Mouse (Mus musculus) monocyte, adult 2 months (primary cell): Measurements from ENCODE around the gene BC049352.

Source experiments
- DNase-seq, 2 experiments: peaks; one replicate each; pipeline ENCODE4 v3.0.0; 2022; ENCODE audit warnings: low spot score in 2 of 2, low read depth in 1 of 2

Gene BC049352

DNA sequence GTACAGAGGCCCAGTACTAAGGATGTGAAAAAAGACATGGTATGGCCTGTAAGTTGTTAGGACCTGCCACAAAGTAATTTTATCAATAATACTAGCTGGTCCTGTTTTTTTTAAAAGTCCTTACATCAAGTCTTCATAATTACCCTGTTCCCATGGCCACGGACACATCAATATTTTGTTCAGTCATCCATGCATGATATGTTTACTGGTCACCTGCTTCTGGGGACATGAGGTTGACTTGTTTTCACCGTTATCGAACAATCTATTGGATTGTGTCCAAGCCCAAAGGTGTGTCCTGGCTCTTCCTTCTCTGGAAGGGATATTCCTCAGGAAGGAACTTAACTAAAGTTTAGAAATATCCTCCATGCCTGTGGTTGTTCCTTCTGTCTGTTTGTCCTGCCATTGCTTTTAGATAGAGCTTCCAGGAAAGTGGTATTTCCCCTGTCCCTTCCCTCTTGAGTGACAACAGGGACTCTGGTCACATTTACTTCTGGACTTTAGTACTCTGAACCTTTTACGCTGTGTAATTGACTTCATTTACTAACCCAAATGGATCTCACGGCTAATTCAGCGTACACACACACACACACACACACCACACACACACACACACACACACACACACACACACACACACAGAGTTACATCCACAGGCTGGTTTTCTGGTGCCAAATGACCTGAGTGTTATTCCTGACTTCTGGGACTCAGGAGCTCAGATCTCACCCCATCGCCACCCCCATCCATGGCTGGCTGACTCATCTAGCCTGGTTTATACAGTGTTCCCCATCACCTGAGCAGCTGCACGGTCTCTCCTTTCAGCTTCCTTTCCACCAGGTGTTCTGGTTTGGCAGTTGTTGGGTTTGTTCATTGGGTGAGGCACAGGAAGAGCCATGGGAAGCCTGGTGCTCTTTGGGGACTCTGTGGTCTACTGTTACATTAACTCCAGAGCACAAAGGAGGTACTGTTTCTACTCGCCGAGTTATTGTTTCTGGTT is 7.1 kb downstream of the BC049352 start:
- DNase-seq, result no peak

GRCm38 (mm10) chr9:45189661-45190174 is 7.9 kb downstream of the BC049352 start:
- no peak for DNase-seq

DNA sequence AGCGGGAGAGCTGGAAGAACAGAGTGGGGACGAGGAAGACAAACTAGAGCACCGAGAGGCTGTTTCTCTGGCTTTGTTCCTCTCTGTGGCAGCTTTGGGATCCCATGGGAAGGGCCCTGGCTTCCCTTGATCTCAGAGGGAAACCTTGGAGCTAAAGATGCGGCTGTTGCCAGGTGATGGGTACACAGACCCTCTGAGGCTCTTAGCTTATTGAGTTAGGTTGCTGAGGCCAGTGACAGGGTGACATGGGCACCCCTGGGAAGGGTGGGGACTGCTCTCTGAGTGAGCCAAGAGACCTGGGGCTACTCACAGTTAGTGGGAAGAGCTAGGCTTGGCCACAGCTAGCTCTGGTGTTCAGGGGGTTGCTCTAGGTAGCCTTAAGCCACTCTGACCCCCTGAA is 13.7 kb downstream of the BC049352 start:
- DNase-seq, result no peak

DNA sequence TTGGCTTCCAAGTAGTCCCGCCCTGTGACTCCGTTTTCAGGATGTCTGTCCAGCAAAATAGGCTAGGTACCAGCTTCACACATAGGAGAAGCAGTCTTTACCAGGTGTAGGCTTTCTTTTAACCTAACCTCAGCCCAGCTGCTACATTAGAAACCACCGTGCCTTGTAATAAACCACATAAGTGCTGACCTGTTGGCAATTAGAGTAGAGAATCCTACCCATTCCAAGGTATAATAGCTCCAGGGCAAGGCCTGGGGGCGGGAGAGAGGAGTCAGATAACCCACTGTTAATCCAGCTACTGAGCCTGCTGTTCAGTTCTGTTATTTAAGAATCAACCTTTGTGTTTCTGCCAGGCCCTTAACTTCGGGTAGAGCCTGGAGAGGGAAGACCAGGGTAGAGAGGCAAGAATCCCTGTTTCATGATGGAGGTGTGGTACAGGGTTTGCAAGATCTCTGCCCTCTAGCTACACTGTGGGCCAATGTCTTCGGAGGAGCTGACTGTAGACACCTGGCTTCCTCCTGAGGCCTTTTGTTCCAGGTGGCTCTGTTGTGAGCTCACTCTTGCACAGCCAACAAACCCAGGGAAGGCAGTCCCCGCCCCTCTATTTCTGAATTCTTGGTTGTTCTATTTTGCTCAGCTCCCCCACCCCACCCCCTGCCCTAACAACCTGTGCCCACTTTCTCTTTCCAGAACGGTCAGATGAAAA is 14.5 kb downstream of the BC049352 start:
- DNase-seq, result no peak

- DNase-seq, result no peak
Measured at GRCm38 (mm10) chr9:45197549-45197948, 15.7 kb downstream of the BC049352 start.

DNA sequence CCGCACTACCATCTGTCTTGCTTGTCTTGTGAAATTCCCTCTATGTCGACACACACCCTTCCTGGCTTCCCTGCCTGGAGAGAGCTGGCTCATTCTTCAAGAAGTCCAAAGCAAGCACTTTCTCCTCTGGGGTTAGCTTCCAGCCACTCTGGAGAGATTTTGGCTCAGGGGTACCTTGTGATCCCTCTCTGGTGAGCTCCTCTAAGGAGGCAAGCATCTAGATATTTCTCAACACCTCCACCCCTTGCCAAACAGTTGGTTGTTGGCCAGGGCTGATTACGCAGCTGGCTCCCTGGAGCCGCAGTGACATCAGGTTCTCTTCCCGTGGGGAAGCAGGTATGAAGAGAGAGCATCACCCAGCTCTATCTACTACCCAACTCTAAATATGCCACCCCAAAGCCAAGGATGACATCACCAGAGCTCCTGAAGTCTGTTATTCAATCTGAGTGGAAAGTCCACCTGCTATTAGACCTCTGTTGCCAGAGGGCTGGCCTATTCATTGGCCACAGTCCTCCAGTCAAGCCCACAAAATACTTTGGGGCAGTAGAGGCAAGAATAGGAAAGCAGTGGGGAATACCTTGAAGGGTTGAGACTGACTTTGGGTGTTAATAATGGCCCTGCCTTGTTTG is 19.6 kb downstream of the BC049352 start:
- DNase-seq, result no peak

- no peak for DNase-seq
Measured at GRCm38 (mm10) chr9:45202021-45202798, 20.4 kb downstream of the BC049352 start.

DNA sequence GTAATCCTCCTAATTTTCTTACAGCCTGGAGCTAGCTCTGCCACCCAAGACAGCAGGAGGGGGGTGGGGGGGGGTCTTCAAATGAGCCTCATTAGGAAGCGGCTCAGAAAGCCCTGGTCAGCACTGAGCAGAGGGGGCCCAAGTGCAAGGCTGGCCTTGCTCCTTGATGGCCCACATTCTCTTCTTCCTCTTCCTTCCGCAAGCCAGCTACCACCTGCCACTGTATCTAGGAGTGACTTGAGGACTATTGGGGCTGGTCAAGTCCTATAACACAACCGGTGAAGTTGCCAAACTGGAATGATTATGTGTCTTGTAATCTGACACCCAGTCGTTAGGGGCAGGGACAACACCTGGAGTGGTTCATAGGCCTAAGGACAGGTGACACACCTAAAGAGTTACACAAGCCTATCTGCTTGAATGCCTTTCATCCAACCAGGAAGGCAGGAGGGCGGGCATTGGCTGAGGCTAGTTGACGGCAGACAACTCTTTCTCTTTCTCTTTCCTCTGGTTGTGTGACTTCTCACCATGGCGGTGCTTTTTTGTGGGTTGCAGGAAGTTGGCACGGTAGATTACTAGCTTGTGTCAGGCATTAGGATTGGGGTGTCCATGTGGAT is 22.1 kb downstream of the BC049352 start, which contains the start of gene Tmprss4:
Gene Tmprss4 (minus strand): TSS at position 296 of the 614 bp plus-strand sequence.
- no peak for DNase-seq

- no peak for DNase-seq
Measured at GRCm38 (mm10) chr9:45205143-45205542, 23.3 kb downstream of the BC049352 start.

- DNase-seq, result no peak
Measured at GRCm38 (mm10) chr9:45206121-45206520, 24.3 kb downstream of the BC049352 start.

- no peak for DNase-seq
Measured at GRCm38 (mm10) chr9:45207015-45207743, 25.4 kb downstream of the BC049352 start.

DNA sequence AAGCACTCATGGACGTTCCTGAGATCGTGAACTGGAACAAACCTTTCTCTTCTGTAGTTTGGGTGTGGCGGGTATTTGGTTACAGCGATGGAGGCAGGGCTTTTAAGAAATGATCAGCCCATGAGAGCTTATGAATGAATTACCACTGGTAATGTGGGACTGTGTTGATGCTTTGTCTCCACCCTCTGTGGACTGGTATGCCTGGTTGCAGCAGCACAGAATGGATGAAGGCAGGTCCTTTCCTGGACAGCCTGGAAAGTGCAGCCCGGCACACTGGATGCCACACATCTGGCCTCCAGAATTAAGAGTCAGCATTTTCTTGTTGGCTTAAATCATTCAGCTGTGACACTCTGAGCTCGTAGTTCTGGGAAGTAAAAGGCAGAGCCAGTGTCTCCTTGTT is 30.2 kb downstream of the BC049352 start:
- no peak for DNase-seq

- no peak for DNase-seq
Measured at GRCm38 (mm10) chr9:45215526-45216179, 33.8 kb downstream of the BC049352 start.

- DNase-seq, result no peak
Measured at GRCm38 (mm10) chr9:45219644-45220043, 37.8 kb downstream of the BC049352 start.

DNA sequence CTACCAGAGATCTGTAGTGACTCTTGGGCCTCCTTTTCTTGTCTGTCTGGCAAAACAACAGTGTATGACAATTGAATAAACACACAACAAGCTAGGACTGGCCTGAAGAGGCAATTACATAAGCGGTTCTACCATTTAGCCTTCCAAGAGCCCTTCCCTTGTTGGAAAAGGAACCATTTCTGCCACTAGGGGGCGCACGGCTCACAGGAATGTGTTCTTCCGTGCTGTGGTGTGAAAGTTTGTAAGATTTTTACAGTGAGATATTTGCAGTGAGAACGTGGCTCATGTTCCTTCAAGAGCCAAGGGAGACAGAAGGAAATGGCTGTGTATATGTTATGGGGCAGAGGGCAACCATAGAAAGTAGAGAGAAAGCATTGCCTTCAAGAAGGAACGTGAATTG is 39.8 kb downstream of the BC049352 start:
- DNase-seq, result peak; percentile 66 to 90

DNA sequence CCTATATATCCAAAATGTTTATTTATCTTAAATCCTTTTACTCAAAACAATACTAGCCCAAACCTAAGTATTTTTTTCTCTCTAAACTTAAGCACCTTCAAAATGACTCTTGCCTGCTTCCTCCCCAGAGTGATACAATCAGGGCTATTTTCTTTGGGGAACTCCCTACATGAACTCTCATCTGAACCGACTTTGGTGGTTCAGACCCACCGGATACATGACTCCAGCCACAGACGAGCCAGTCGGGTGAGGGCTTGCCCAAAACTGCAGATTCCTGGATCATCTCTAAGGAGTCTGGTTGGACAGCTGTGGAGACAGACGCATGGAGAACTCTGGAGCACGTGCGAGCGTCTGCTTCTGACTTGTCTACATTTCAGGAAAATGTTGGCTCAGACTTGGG is 47.6 kb downstream of the BC049352 start:
- no peak for DNase-seq

DNA sequence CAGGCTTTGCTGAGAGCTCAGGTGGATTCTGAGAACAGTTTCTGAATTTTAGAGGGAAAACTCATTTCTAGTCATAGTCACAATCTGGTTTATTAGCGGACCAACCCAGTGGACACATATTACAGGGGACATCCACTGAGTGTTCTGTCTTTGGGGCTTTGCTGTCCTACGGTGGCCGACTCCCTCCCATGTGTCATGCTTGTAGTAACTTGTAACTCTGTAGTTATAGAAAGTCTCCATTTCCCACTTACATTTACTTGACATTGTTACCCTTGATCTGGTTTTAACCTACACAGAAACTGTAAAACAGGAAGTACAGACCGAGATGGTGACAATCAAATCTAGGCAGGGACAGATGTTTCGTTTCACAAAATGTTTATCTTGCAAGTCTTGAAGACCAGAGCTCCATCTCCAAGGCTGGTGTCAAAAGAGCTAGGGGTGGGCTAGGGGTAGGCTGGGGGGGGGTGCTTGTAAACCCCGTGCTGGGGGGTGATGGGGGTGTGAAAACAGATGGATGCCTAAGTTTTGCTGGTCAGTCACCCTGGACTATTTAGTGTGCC is 53.9 kb downstream of the BC049352 start:
- no peak for DNase-seq

- DNase-seq, result no peak
Measured at GRCm38 (mm10) chr9:45236744-45237143, 54.9 kb downstream of the BC049352 start.

DNA sequence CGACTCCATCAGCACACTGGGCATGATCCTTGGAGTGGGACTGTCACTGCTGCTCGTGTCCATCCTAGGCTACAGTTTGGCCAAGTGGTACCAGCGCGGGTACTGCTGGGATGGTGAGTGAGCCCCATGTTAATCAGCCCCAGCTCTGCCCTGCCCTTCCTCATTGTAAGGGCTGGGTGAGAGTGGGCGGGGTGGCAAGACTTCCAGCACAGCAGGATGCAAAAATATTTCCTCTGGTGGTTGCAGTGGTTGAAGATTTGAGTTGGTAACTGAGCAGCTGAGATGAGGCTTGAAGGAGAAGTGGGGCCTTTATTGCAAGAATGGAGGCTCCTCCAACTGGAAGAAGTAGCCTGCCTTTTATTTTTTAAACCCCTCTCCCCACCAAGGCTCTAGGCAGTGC is 59.6 kb downstream of the BC049352 start:
- peak; percentile 38 to 43 for DNase-seq
